Mouse (Mus musculus) E14TG2a.4 (cell line): ENCODE results near the gene Tenm4.

Experiments used
- H3K27me3 ChIP-seq: 2 replicates; pipeline ENCODE4 v1.6.1; 2014; ENCODE audit warnings: low read length, control low read depth; ENCODE audit not compliant: insufficient read depth
- H3K36me3 ChIP-seq: 2 replicates; pipeline ENCODE4 v1.6.1; 2014; ENCODE audit warnings: low read length, control low read depth; ENCODE audit not compliant: insufficient read depth
- H3K4me1 ChIP-seq: replicated peaks from 2 replicates; pipeline ENCODE4 v1.6.1; 2014; ENCODE audit warnings: low read depth, low read length, control low read depth
- H3K4me3 ChIP-seq: replicated peaks from 2 replicates; pipeline ENCODE4 v1.5.1; 2014; ENCODE audit warnings: mild to moderate bottlenecking, low read length
- H3K9me3 ChIP-seq: 2 replicates; pipeline ENCODE4 v1.6.1; 2014; ENCODE audit warnings: low read length, control low read depth
- CTCF ChIP-seq: conservative IDR thresholded peaks from 2 replicates; pipeline ENCODE4 v1.5.1; 2014; ENCODE audit warnings: low read length
- NANOG ChIP-seq: IDR thresholded peaks from 2 replicates; pipeline ENCODE4 v1.6.1; 2014; ENCODE audit warnings: borderline replicate concordance, low read length, mixed read lengths
- POU5F1 ChIP-seq: IDR thresholded peaks from 2 replicates; pipeline ENCODE4 v1.6.1; 2014; ENCODE audit warnings: low read length, borderline replicate concordance

The Tenm4 gene

DNA sequence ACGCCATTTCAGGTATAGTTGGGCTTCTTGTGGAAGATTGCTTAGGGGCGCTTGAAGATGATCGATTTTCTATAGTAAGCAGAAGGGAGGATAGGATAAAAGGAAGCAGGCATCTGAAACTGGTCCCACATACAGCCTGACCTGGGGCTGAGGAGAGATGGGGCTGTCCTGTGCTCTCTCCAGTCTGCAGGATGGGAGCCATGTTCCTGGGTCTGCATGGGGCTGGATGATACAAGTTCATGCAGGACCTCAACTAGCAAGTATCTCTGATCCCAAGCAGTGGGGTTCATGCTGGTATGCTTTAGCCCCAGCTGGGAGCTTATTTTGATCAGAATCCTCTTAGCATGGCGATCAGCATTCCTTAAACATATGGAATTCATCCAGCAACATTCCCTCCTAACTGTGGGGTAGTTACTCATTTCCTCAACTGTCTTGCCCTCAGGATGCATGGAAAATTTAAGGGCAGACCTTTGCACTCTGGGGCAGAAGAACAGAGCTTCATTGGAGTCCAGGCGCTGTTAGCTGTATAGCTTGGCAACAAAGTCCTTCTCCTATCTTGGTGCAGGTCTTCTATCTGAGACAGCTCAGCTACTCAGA is 361.9 kb downstream of the Tenm4 start:
- TF ChIP-seq NANOG (no peak), CTCF (no peak), POU5F1 (no peak)
- Histone ChIP-seq H3K9me3 (no peaks in the 10 kb centered on the region), H3K4me3 (no peak overlapping the region), H3K4me1 (no peaks in the 10 kb centered on the region), H3K36me3 (no peaks in the 10 kb centered on the region), H3K27me3 (no peaks in the 10 kb centered on the region)

DNA sequence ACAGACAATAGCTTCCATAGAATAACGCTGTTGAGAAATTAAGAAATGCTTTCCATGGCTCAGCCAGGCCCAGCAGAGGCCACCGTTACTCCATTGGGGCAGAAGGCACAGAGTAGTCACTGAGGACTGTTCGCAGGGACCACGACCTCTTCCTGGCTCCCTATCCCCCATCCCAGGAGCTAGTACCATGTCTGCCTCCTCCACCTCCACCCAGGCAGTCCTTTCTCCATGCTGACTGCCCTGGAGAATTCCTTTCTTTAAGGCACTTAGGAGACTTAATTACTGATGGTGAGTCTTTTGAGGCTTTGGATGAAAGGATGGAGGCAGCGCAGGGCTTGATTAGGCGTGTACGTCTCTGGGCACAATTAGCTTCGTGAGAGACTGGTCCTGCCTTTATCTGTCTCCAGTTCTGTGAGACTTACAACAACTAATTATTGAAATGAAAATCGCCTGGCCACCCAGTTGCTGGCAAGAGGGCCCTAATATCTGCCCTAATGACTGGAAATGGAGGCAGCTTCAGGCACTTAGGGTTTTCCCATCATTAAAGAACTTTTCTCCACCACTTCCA is 365.4 kb downstream of the Tenm4 start:
- Histone ChIP-seq H3K9me3 (no peaks in the 10 kb centered on the region), H3K4me3 (no peak overlapping the region), H3K4me1 (no peaks in the 10 kb centered on the region), H3K36me3 (no peaks in the 10 kb centered on the region), H3K27me3 (no peaks in the 10 kb centered on the region)
- no peak for TF ChIP-seq NANOG
- TF ChIP-seq CTCF: no peak
- no peak for TF ChIP-seq POU5F1

DNA sequence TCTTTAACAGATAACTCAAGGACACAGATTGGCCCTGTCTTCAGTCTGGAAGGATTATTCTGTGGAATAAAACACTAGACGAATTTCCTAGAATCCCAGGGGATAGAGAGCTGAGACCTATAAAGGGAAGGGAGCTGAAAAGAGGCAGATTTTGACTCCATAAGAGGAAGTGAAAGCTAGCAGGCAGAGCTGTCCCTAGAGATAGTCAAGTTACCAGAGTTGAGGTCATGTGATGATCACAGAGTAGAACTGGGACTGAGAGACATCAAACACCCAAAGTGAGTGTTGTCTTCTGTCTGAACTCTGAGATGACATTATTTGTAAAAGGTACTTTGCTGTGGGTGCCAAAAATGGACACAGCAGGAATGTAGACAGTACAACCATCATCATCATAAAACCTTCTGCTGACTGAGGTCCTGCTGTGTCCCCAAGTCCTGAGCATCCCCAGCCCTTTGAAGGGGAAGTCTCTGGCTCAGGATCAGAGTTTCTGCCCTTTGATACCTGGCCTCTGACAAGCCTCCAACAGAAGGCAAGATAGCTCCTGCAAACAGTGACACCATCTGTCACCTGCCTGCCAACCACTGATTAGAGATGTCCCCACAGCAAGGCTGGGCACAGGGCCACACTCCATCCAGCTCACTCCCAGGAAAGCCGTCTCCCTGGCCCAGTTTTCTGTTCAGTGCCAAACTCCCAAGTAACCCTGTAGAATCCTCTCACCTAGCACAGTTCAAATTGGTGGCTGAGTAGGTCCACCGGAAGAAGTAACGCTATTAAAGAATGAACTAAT is 368.4 kb downstream of the Tenm4 start:
- H3K27me3 ChIP-seq: no peaks in the 10 kb centered on the region
- H3K36me3 ChIP-seq: no peaks in the 10 kb centered on the region
- H3K9me3 ChIP-seq: no peaks in the 10 kb centered on the region
- TF ChIP-seq POU5F1 (no peak), CTCF (no peak), NANOG (no peak)
- H3K4me1 ChIP-seq: no peaks in the 10 kb centered on the region
- H3K4me3 ChIP-seq: no peak overlapping the region

DNA sequence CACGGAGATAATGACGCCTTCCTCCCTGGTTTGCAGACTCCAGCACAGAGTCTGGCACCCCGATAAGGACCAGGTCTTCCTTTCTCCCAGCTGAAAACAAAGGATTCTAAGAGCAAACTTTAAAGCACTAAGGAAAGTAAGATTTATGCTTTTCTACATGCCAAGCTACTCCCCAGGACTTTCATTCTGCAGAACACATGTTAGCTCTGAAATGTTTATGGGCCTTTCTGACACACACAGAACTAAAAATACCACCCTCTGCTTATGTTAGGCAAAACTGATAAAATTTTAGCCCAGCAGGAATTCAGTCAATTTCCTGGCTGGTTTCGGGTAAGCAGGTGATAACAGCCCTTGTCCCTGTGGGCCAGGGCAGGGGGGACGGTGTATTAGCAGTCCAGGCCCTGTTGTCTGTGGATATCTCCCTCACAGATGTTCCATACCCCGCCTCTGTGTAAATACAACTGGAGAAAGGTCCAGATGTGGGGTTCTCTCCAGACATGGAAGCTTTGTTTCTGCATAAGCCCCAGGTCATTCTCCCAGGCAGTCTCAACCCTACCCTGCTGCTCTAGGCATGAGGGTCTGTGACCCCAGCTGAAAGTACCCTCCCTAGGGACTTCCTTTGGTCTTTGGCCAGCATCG is 369.5 kb downstream of the Tenm4 start:
- H3K9me3 ChIP-seq: no peaks in the 10 kb centered on the region
- no peak overlapping the region for H3K4me3 ChIP-seq

DNA sequence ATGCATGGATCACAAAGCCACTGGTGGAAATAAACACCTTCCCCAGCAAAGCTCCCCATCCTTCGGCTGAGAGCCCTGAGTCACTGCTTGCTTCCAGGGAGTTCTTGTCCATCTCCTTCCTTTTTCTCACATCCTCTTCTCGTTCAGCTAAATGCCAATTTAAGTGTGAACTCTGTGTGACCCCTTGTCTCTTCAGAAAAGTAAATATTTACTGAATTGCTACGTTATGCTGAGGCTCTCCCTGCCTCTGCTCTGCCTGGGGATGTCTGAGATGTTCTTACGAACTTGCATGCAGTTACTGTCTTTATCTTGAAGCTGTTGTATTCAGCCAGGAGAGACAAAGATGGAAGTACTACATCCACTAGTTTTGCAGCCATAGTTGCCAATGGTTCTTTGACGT is 374.9 kb downstream of the Tenm4 start:
- no peak for TF ChIP-seq NANOG
- no peak for TF ChIP-seq POU5F1
- TF ChIP-seq CTCF: no peak
- Histone ChIP-seq H3K9me3 (no peaks in the 10 kb centered on the region), H3K36me3 (peaks cover 11% of the 10 kb centered on the region), H3K4me3 (no peak overlapping the region), H3K27me3 (no peaks in the 10 kb centered on the region), H3K4me1 (peaks cover 3% of the 10 kb centered on the region; the same call in 1 of the 2 replicates)

More for the DNA sequence above, 369.5 kb downstream of the Tenm4 start:
- Histone ChIP-seq H3K36me3 (no peaks in the 10 kb centered on the region), H3K4me1 (no peaks in the 10 kb centered on the region), H3K27me3 (no peaks in the 10 kb centered on the region)
- TF ChIP-seq CTCF: no peak
- TF ChIP-seq NANOG: no peak
- TF ChIP-seq POU5F1: no peak

DNA sequence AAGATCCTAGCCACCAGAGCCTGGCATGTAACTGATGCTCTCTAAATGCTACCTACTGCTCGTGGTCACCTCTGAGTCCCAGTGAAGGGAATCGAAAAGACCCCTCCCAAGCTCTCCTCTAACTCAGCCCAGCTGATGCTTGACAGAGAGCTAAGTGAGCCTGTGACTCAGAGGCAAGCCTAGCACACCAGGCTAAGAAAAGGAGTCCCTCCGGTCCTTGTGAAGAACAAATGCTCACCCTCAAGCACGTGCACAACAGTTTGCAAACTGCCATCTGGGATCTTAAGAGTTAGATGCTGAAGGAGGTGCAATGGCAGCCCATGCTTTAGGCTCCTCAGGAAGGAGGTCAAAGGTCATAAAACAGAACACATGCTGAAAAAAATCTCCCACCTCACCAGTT is 380.8 kb downstream of the Tenm4 start:
- Histone ChIP-seq H3K9me3 (no peaks in the 10 kb centered on the region), H3K27me3 (no peaks in the 10 kb centered on the region), H3K4me3 (no peak overlapping the region), H3K36me3 (peaks cover 36% of the 10 kb centered on the region), H3K4me1 (peaks cover 3% of the 10 kb centered on the region; the same call in 1 of the 2 replicates)
- TF ChIP-seq NANOG: no peak
- TF ChIP-seq CTCF: no peak
- TF ChIP-seq POU5F1: no peak

DNA sequence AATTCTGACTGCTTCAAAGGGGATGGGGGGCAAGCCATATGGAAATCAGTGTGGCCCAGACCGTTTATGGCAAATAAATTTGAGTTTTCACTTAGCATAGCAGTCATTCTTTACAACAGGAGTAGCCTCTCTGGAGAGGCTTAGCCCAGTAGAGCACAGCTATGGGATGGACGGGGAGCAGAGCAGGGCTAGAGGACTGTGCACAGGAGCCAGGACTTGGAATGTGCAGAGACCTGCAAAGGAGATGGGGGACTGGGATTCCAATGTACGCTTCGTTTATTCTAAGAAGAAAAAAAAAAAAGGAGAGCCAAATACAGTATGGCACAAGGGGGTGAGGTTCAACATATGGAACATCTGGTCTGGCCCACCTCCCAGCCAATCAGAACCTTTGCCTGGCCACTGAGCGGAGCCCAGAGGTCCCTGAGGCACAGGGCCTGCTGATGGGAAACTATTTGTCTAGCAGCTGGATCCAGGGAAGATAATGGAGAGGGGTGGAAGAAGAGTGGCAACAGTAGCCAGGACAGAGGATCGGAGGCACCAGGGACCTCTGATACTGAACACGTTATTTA is 381.3 kb downstream of the Tenm4 start:
- H3K9me3 ChIP-seq: no peaks in the 10 kb centered on the region
- H3K36me3 ChIP-seq: peaks cover 36% of the 10 kb centered on the region
- H3K4me1 ChIP-seq: peaks cover 3% of the 10 kb centered on the region; the same call in 1 of the 2 replicates
- no peaks in the 10 kb centered on the region for H3K27me3 ChIP-seq
- no peak for TF ChIP-seq POU5F1
- TF ChIP-seq NANOG: no peak
- no peak for TF ChIP-seq CTCF
- H3K4me3 ChIP-seq: no peak overlapping the region

DNA sequence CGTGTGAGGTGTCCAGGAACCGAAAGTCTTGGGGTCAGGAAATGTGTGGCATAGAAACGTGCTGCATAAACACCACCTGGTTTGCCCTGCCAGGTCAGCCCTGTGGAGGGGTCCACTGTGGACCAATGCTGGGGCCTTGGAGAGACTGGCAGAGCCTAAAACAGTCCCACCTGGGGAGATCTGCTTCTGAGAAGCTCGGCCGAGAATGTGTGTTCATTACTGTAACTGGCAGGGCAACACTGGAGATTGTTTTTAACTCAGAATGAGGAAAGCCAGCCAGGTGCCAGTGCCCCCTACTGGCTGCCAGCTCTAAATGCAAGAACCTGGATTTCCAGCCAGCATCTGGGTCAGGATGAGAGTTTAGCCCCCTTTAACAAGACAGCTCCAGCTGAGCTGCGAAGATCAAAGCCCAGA is 383.2 kb downstream of the Tenm4 start:
- H3K4me3 ChIP-seq: no peak overlapping the region
- H3K36me3 ChIP-seq: peaks cover 36% of the 10 kb centered on the region
- no peaks in the 10 kb centered on the region for H3K9me3 ChIP-seq
- H3K4me1 ChIP-seq: peaks cover 3% of the 10 kb centered on the region; the same call in 1 of the 2 replicates
- no peaks in the 10 kb centered on the region for H3K27me3 ChIP-seq
- TF ChIP-seq CTCF (peak; percentile 83), NANOG (no peak)
